Mouse (Mus musculus) myocyte (in vitro differentiated cells): ENCODE results near the gene Iqsec1. TPM values are rescaled to one million over a fixed set of nuclear protein-coding genes. Genes with fewer than 3 reads are reported as not detected.

ENCODE experiments used
- H3K27me3 ChIP-seq: one replicate; pipeline ENCODE4 v1.6.1; 2011; ENCODE audit not compliant: control insufficient read depth, insufficient read depth, insufficient read length
- H3K36me3 ChIP-seq: one replicate; pipeline ENCODE4 v1.6.1; 2011; ENCODE audit not compliant: control insufficient read depth, insufficient read depth
- H3K4me2 ChIP-seq: one replicate; pipeline ENCODE4 v1.6.1; 2011; ENCODE audit warnings: low read depth, control low read depth
- H3K4me3 ChIP-seq: one replicate; pipeline ENCODE4 v1.5.1; 2011; ENCODE audit warnings: mild to moderate bottlenecking, control low read depth, moderate library complexity
- H3K79me2 ChIP-seq: one replicate; pipeline ENCODE4 v1.6.1; 2011; ENCODE audit not compliant: control insufficient read depth, insufficient read depth
- H3ac ChIP-seq: one replicate; pipeline ENCODE4 v1.6.1; 2011; ENCODE audit not compliant: control insufficient read depth, insufficient read length
- CEBPB ChIP-seq: IDR thresholded peaks from 2 replicates; pipeline ENCODE4 v1.6.1; 2011; ENCODE audit warnings: mild to moderate bottlenecking, moderate library complexity; ENCODE audit not compliant: poor library complexity, insufficient read depth, severe bottlenecking
- E2F4 ChIP-seq: IDR thresholded peaks from one replicate; pipeline ENCODE4 v1.6.1; 2011; ENCODE audit warnings: mild to moderate bottlenecking, control low read depth, moderate library complexity; ENCODE audit not compliant: insufficient read depth
- MAX ChIP-seq: IDR thresholded peaks from one replicate; pipeline ENCODE4 v1.6.1; 2011; ENCODE audit warnings: low read depth, mild to moderate bottlenecking, control low read depth
- MYOD1 ChIP-seq, 3 experiments: IDR thresholded peaks; one replicate each; pipeline ENCODE4 v1.6.1; 2011; ENCODE audit warnings: control low read depth in 2 of 3, low read depth in 2 of 3, mild to moderate bottlenecking in 2 of 3, moderate library complexity in 1 of 3; ENCODE audit not compliant: insufficient read length in 2 of 3, control insufficient read depth in 1 of 3
- MYOG ChIP-seq, 3 experiments: IDR thresholded peaks; one replicate each; pipeline ENCODE4 v1.6.1; 2011; ENCODE audit warnings: control low read depth in 2 of 3, low read depth in 2 of 3, mild to moderate bottlenecking in 2 of 3; ENCODE audit not compliant: insufficient read length in 2 of 3, control insufficient read depth in 1 of 3, insufficient read depth in 1 of 3
- POLR2A ChIP-seq: IDR thresholded peaks from one replicate; pipeline ENCODE4 v1.6.1; 2011; ENCODE audit warnings: low read depth, mild to moderate bottlenecking, control low read depth, moderate library complexity; ENCODE audit not compliant: insufficient read length
- POLR2AphosphoS2 ChIP-seq: IDR thresholded peaks from one replicate; pipeline ENCODE4 v1.6.1; 2011; ENCODE audit warnings: low read depth, control low read depth; ENCODE audit not compliant: insufficient read length
- REST ChIP-seq: IDR thresholded peaks from one replicate; pipeline ENCODE4 v1.6.1; 2011; ENCODE audit warnings: mild to moderate bottlenecking, control low read depth, moderate library complexity; ENCODE audit not compliant: insufficient read depth, insufficient read length
- SRF ChIP-seq: IDR thresholded peaks from one replicate; pipeline ENCODE4 v1.6.1; 2011; ENCODE audit warnings: low read depth; ENCODE audit not compliant: control insufficient read depth, insufficient read length
- TCF12 ChIP-seq: IDR thresholded peaks from one replicate; pipeline ENCODE4 v1.6.1; 2011; ENCODE audit warnings: mild to moderate bottlenecking, control low read depth; ENCODE audit not compliant: poor library complexity, insufficient read depth, severe bottlenecking
- TCF3 ChIP-seq: IDR thresholded peaks from one replicate; pipeline ENCODE4 v1.6.1; 2011; ENCODE audit warnings: low read depth, control low read depth; ENCODE audit not compliant: insufficient read length
- USF1 ChIP-seq: IDR thresholded peaks from one replicate; pipeline ENCODE4 v1.6.1; 2011; ENCODE audit warnings: low read depth, mild to moderate bottlenecking, control low read depth, moderate library complexity
- polyA plus RNA-seq: library from polyadenylated mRNA; unstranded; fragments of >200 nt; fragmentation: generic; extraction: Trizol; gene quantifications from one replicate; pipeline ENCODE4 v1.2.1, GENCODE M21; 2012; ENCODE audit warnings: missing spikeins

The Iqsec1 gene
- polyA plus RNA-seq, 1 experiment: 43.4 TPM

DNA sequence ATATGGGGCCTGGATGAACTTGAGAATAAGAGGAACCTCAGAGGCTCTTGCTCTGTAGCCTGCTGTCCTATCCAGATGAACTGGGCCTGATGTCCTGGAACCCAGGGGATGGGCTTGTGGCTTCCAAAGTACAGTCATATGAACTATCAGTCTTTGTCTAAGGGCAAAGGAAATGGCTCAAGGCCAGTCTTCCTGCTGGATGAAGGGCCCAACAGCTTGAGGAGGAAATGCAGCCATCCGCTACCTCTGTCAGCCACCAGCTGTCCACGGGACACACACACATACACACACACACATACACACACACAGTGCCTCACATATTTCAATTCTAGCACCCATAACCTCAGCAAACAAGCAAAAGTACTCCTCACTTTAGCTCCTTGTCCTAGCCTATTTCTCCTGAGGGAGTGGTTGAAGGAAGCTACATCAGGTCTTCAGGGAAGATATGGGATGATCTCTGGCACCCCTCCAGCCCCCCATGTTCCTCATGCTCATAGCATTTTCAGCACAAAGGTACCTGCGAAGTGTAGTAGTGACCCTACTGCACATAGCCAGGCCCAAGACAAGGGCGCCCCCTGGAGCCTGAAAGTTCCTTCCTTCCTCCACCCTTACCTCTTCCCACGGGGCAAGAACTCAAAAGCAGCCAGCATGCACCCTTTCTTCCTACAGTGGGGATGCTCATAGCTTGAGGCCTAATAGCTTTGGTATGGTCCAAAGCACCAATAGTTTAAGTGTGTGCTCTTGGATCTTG, 267.3 kb downstream of the Iqsec1 start:
- peaks cover 46% of the 10 kb centered on the region for H3K79me2 ChIP-seq
- no peaks in the 10 kb centered on the region for H3K27me3 ChIP-seq
- H3K4me3 ChIP-seq: no peak overlapping the region
- no peak for TF ChIP-seq E2F4
- TF ChIP-seq TCF3: no peak
- TF ChIP-seq REST: no peak
- no peak for TF ChIP-seq SRF
- TF ChIP-seq POLR2A: no peak
- no peak for TF ChIP-seq MAX
- no peak for TF ChIP-seq POLR2AphosphoS2
- TF ChIP-seq TCF12: no peak
- no peak for TF ChIP-seq CEBPB
- TF ChIP-seq MYOG (IDR thresholded peaks at IDR 0.05; ENCODE audit: control insufficient read depth in 1 of 3, insufficient read depth in 1 of 3, insufficient read length in 2 of 3, low read depth in 2 of 3): peak in 2 of 3 experiments; percentile 42 to 77
- TF ChIP-seq MYOD1 (IDR thresholded peaks at IDR 0.05; ENCODE audit: control insufficient read depth in 1 of 3, insufficient read length in 2 of 3, low read depth in 2 of 3): peak in 2 of 3 experiments; percentile 67 to 70
- TF ChIP-seq USF1: no peak
- no peak overlapping the region for H3K4me2 ChIP-seq
- H3K36me3 ChIP-seq: no peaks in the 10 kb centered on the region
- no peak overlapping the region for H3ac ChIP-seq

DNA sequence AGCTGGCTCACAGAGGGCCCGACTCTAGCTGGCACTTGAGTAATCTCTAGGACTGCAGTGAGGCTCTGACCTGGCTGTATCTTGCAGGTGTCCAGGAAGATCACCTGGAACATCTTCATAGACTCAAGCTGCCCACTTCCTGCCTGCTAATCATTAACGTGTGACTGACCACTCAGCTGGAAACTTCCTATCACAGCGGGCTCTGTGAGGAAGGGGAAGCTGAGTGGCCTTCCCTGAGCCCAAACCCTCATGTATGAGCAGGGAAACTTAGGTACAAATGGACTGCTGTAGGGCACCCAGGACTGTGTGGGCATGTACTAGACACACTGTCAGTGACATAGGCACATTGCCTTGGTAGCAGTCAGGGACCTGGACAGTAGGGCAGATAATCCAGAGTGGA, 268.3 kb downstream of the Iqsec1 start:
- Histone ChIP-seq H3K79me2 (peaks cover 51% of the 10 kb centered on the region), H3K4me2 (no peak overlapping the region), H3ac (no peak overlapping the region), H3K4me3 (no peak overlapping the region), H3K27me3 (no peaks in the 10 kb centered on the region), H3K36me3 (no peaks in the 10 kb centered on the region)
- TF ChIP-seq MYOG (IDR thresholded peaks at IDR 0.05; ENCODE audit: control insufficient read depth in 1 of 3, insufficient read depth in 1 of 3, insufficient read length in 2 of 3, low read depth in 2 of 3) (no peak), POLR2AphosphoS2 (no peak), MYOD1 (IDR thresholded peaks at IDR 0.05; ENCODE audit: control insufficient read depth in 1 of 3, insufficient read length in 2 of 3, low read depth in 2 of 3) (no peak), USF1 (no peak), E2F4 (no peak)

DNA sequence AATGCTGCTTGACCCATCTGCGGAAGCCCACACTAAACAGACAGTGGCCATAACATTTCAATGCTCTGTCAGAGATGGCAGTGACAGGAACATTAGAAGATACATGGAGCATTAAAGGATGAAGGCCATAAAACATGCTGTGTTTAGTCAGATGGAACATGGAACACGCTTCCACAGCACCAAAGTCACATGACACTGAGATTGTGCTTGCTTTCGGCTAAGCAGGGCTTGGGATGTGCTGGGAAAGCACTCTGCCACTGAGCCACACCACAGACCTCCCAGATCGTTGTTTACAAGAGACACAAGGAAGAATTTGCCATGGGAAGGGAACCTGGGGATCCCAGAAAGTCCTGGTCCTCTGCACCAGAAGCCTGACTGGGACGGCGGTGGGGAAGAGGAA, 269.1 kb downstream of the Iqsec1 start:
- H3K4me2 ChIP-seq: no peak overlapping the region
- H3ac ChIP-seq: no peak overlapping the region
- H3K27me3 ChIP-seq: no peaks in the 10 kb centered on the region
- H3K79me2 ChIP-seq: peaks cover 53% of the 10 kb centered on the region
- no peaks in the 10 kb centered on the region for H3K36me3 ChIP-seq
- TF ChIP-seq REST (no peak), POLR2A (no peak), CEBPB (no peak), E2F4 (no peak), MYOD1 (IDR thresholded peaks at IDR 0.05; ENCODE audit: control insufficient read depth in 1 of 3, insufficient read length in 2 of 3, low read depth in 2 of 3) (no peak), TCF12 (no peak), TCF3 (no peak), USF1 (no peak), SRF (no peak), MAX (no peak), POLR2AphosphoS2 (no peak)
- no peak overlapping the region for H3K4me3 ChIP-seq

DNA sequence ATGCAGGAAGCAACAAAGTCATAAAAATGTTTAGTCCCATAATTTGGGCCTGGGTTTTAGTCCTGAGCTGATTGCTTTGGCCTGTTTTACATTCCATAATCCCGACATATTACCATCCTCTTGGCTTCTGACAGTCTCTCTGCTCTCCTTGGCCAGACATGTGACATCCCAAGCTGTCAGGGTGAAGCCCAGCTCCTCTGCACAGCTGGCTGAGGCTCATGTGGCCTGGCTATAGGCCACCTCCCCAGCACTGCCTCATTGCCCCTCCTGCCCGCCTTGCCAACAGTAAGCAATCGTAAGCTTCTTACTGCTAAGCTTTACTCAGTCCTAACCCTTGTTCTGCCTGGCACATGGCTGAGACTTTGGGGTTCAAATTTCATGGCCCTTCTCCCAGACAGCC, 270.0 kb downstream of the Iqsec1 start:
- peak overlapping the region; percentile 42 for H3K4me2 ChIP-seq
- peaks cover 60% of the 10 kb centered on the region for H3K79me2 ChIP-seq
- H3K27me3 ChIP-seq: no peaks in the 10 kb centered on the region
- no peak overlapping the region for H3K4me3 ChIP-seq
- peak; percentile 52 for TF ChIP-seq TCF12
- TF ChIP-seq USF1: peak; percentile 67
- TF ChIP-seq MAX: no peak
- TF ChIP-seq MYOG (IDR thresholded peaks at IDR 0.05; ENCODE audit: control insufficient read depth in 1 of 3, insufficient read depth in 1 of 3, insufficient read length in 2 of 3, low read depth in 2 of 3): peak; percentile 56 to 87 (median 62)
- no peak for TF ChIP-seq E2F4
- no peak for TF ChIP-seq SRF
- no peak for TF ChIP-seq TCF3
- TF ChIP-seq POLR2A: no peak
- no peak for TF ChIP-seq POLR2AphosphoS2
- TF ChIP-seq MYOD1 (IDR thresholded peaks at IDR 0.05; ENCODE audit: control insufficient read depth in 1 of 3, insufficient read length in 2 of 3, low read depth in 2 of 3): peak in 2 of 3 experiments; percentile 73 to 87
- no peak for TF ChIP-seq REST
- no peak for TF ChIP-seq CEBPB
- no peaks in the 10 kb centered on the region for H3K36me3 ChIP-seq
- H3ac ChIP-seq: no peak overlapping the region

DNA sequence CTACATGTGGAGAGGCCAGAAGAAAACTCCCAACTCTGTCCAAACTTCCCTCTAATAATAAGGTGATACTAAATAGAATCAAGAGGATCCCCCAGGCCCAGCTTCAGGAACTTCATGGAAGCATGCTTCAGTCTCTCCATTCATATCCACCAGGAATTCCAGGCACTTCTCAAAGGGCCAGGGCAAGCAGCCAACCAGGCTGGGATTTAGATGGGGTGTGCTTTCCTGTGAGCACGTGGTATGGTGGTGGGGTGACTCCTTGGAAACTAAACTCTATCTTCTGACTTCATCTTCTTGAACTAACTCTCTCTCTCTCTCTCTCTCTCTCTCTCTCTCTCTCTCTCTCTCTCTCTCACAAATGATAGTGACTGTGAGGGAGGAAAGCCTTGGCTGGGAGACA, 270.8 kb downstream of the Iqsec1 start:
- Histone ChIP-seq H3K4me2 (peak overlapping the region; percentile 42), H3K4me3 (no peak overlapping the region), H3K79me2 (peaks cover 67% of the 10 kb centered on the region), H3K36me3 (no peaks in the 10 kb centered on the region), H3ac (no peak overlapping the region), H3K27me3 (no peaks in the 10 kb centered on the region)
- TF ChIP-seq CEBPB: no peak
- TF ChIP-seq USF1: peak; percentile 87
- no peak for TF ChIP-seq MYOD1 (IDR thresholded peaks at IDR 0.05; ENCODE audit: control insufficient read depth in 1 of 3, insufficient read length in 2 of 3, low read depth in 2 of 3)
- TF ChIP-seq MAX: no peak
